ENCODE assay signal across 9 mouse cellular contexts in the genomic region with DNA sequence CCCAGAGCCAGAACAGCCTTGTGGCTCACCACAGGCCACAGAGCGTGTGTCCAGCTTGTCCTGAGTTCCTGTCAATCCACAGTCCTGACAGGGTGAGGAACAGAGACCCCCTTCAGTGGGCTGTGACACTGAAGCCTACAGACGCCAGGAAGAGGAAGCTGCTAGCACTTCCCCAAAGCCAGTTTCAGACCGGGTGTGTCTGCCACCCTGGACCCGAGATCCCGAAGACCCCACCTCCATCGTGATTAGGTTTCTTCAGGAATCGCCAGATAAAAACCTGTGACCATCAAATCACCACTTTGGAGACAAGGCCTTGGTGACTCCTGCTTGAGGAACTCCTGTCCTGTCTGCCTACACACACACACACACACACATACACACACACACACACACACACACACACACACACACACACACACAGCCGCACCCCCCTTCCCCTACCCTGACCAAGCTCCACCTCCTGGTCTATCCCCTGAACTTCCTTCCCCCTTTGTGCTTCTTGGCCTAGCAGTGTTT. TPM values are rescaled to one million over a fixed set of nuclear protein-coding genes. Genes with fewer than 3 reads are reported as not detected.
DNase-seq lines count a peak whose midpoint lies in the region; ATAC-seq and TF ChIP-seq lines count a peak whose summit lies in the region.
"Had no signal": no experiment of that assay in that cellular context is flagged by ENCODE, and none has a peak within 500 bp of the region (broad histone marks: within the 10 kb centered on the region; RNA-seq: fewer than 3 reads in every experiment).

No protein-coding gene starts in this region.

- peak; percentile 13; the same call in 1 of the 2 replicates for TF ChIP-seq CTCF in lung, embryonic 14.5 days (IDR thresholded peaks at IDR 0.05; ENCODE audit: low read depth)

- no peak overlapping the region for H3K27ac ChIP-seq in lung, embryonic 14.5 days (ENCODE audit: low read depth)
- peak overlapping the region; percentile 5; the same call in 1 of the 2 replicates for H3K27ac ChIP-seq in limb, embryonic 15.5 days
- H3K27ac ChIP-seq in midbrain, embryonic 13.5 days = no peak overlapping the region
- H3K27ac ChIP-seq: embryonic facial prominence, embryonic 15.5 days had no signal

- no peaks in the 10 kb centered on the region for H3K9me3 ChIP-seq in lung, embryonic 14.5 days (ENCODE audit: low read depth, low read length)
- no peaks in the 10 kb centered on the region for H3K9me3 ChIP-seq in limb, embryonic 15.5 days
- no peaks in the 10 kb centered on the region for H3K9me3 ChIP-seq in midbrain, embryonic 13.5 days
- H3K9me3 ChIP-seq: embryonic facial prominence, embryonic 15.5 days had no signal

- H3K9ac ChIP-seq in lung, embryonic 14.5 days = no peak overlapping the region
- no peak overlapping the region for H3K9ac ChIP-seq in limb, embryonic 15.5 days
- H3K9ac ChIP-seq in midbrain, embryonic 13.5 days (replicated peaks) = no peak overlapping the region
- H3K9ac ChIP-seq: embryonic facial prominence, embryonic 15.5 days had no signal

- H3K4me2 ChIP-seq in lung, embryonic 14.5 days = no peak overlapping the region
- H3K4me2 ChIP-seq in limb, embryonic 15.5 days = no peak overlapping the region
- no peak overlapping the region for H3K4me2 ChIP-seq in midbrain, embryonic 13.5 days (replicated peaks)
- H3K4me2 ChIP-seq: embryonic facial prominence, embryonic 15.5 days had no signal

- no peak for DNase-seq in lung, embryonic 14.5 days
- DNase-seq in lung, postnatal 25 days (ENCODE audit: low spot score) = no peak
- peak; percentile 58 for DNase-seq in c-Kit-positive CD71-negative TER-119-negative erythroid progenitor cells, embryonic 14.5 days (ENCODE audit: low read depth)
- DNase-seq in spleen, postnatal 36 days (ENCODE audit: low spot score in 2 of 2) = peak; percentile 77 to 79
- DNase-seq in ovary, postnatal 14 days (ENCODE audit: low spot score) = no peak
- no peak for DNase-seq in cerebellum, adult 8-10 months

- no peak for ATAC-seq in lung, embryonic 14.5 days (ENCODE audit: insufficient read depth)
- no peak for ATAC-seq in limb, embryonic 15.5 days (ENCODE audit: insufficient number of reproducible peaks, low FRiP score, low TSS enrichment, low read depth)
- ATAC-seq in midbrain, embryonic 13.5 days = no peak

- H3K4me3 ChIP-seq in lung, embryonic 14.5 days (ENCODE audit: low read depth, low read length) = no peak overlapping the region
- no peak overlapping the region for H3K4me3 ChIP-seq in limb, embryonic 15.5 days
- no peak overlapping the region for H3K4me3 ChIP-seq in midbrain, embryonic 13.5 days (replicated peaks)
- H3K4me3 ChIP-seq: embryonic facial prominence, embryonic 15.5 days had no signal

- H3K4me1 ChIP-seq in lung, embryonic 14.5 days (ENCODE audit: insufficient read depth) = peaks cover 5% of the 10 kb centered on the region
- peaks cover 24% of the 10 kb centered on the region for H3K4me1 ChIP-seq in limb, embryonic 15.5 days
- peaks cover 58% of the 10 kb centered on the region for H3K4me1 ChIP-seq in midbrain, embryonic 13.5 days (replicated peaks)

- no peaks in the 10 kb centered on the region for H3K27me3 ChIP-seq in lung, embryonic 14.5 days (ENCODE audit: insufficient read depth, low read length)
- H3K27me3 ChIP-seq in limb, embryonic 15.5 days = no peaks in the 10 kb centered on the region
- H3K27me3 ChIP-seq in midbrain, embryonic 13.5 days = no peaks in the 10 kb centered on the region
- H3K27me3 ChIP-seq: embryonic facial prominence, embryonic 15.5 days had no signal

- 27% methylated on average over 8 of the region's 8 CpGs for WGBS in lung, embryonic 14.5 days
- WGBS in limb, embryonic 15.5 days = 54% methylated on average over 8 of the region's 8 CpGs
- 37% methylated on average over 7 of the region's 8 CpGs for WGBS in midbrain, embryonic 13.5 days

- no peaks in the 10 kb centered on the region for H3K36me3 ChIP-seq in lung, embryonic 14.5 days (ENCODE audit: insufficient read depth)
- no peaks in the 10 kb centered on the region for H3K36me3 ChIP-seq in limb, embryonic 15.5 days
- H3K36me3 ChIP-seq in midbrain, embryonic 13.5 days = no peaks in the 10 kb centered on the region
- H3K36me3 ChIP-seq: embryonic facial prominence, embryonic 15.5 days had no signal

RNA-seq across cellular contexts. Expression of gene Gnai2, which starts 5.1 kb away (rescaled TPM):
- 408 and 419 TPM in 2 replicates for polyA plus RNA-seq in lung, embryonic 14.5 days (2014; fragmentation: Nextera tagmentation; extraction: Ambion mirVana)
- polyA plus RNA-seq in limb, embryonic 15.5 days (2015; fragmentation: Nextera tagmentation; extraction: Ambion mirVana) = 385 and 394 TPM in 2 replicates
- polyA plus RNA-seq in midbrain, embryonic 13.5 days (2015; fragmentation: Nextera tagmentation; extraction: Ambion mirVana) = 399 and 416 TPM in 2 replicates

RNA-seq across cellular contexts. Expression of gene Slc38a3, which starts 29.0 kb away (rescaled TPM):
- polyA plus RNA-seq in lung, embryonic 14.5 days (2014; fragmentation: Nextera tagmentation; extraction: Ambion mirVana) = 3.6 and 4.8 TPM in 2 replicates
- polyA plus RNA-seq in limb, embryonic 15.5 days (2015; fragmentation: Nextera tagmentation; extraction: Ambion mirVana) = 5.0 and 5.1 TPM in 2 replicates
- 18.7 and 22.0 TPM in 2 replicates for polyA plus RNA-seq in midbrain, embryonic 13.5 days (2015; fragmentation: Nextera tagmentation; extraction: Ambion mirVana)

RNA-seq across cellular contexts. Expression of gene Sema3b, which starts 31.3 kb away (rescaled TPM):
- polyA plus RNA-seq in lung, embryonic 14.5 days (2014; fragmentation: Nextera tagmentation; extraction: Ambion mirVana) = 5.1 and 5.3 TPM in 2 replicates
- 13.6 and 23.6 TPM in 2 replicates for polyA plus RNA-seq in limb, embryonic 15.5 days (2015; fragmentation: Nextera tagmentation; extraction: Ambion mirVana)
- polyA plus RNA-seq in midbrain, embryonic 13.5 days (2015; fragmentation: Nextera tagmentation; extraction: Ambion mirVana) = 2.3 and 2.7 TPM in 2 replicates

RNA-seq across cellular contexts. Expression of gene Gnat1, which starts 39.2 kb away (rescaled TPM):
- polyA plus RNA-seq in lung, embryonic 14.5 days (2014; fragmentation: Nextera tagmentation; extraction: Ambion mirVana) = 0.72 and 0.89 TPM in 2 replicates
- 2.8 TPM in 2 replicates for polyA plus RNA-seq in limb, embryonic 15.5 days (2015; fragmentation: Nextera tagmentation; extraction: Ambion mirVana)
- 2.4 and 2.7 TPM in 2 replicates for polyA plus RNA-seq in midbrain, embryonic 13.5 days (2015; fragmentation: Nextera tagmentation; extraction: Ambion mirVana)

RNA-seq across cellular contexts. Expression of gene Ifrd2, which starts 52.9 kb away (rescaled TPM):
- 57.9 and 64.6 TPM in 2 replicates for polyA plus RNA-seq in lung, embryonic 14.5 days (2014; fragmentation: Nextera tagmentation; extraction: Ambion mirVana)
- 45.9 and 58.8 TPM in 2 replicates for polyA plus RNA-seq in limb, embryonic 15.5 days (2015; fragmentation: Nextera tagmentation; extraction: Ambion mirVana)
- polyA plus RNA-seq in midbrain, embryonic 13.5 days (2015; fragmentation: Nextera tagmentation; extraction: Ambion mirVana) = 13.5 and 14.7 TPM in 2 replicates

Comparison
In these comparisons a context has a peak if more than half of its experiments do, and no peak if none do; other contexts are left out.
1. DNase-seq: peak in c-Kit-positive CD71-negative TER-119-negative erythroid progenitor cells, embryonic 14.5 days (single experiment) and spleen, postnatal 36 days (2 of 2); none in lung, embryonic 14.5 days (single experiment), lung, postnatal 25 days (single experiment), ovary, postnatal 14 days (single experiment) and cerebellum, adult 8-10 months (single experiment).